Mouse (Mus musculus) G1E (cell line): ENCODE measurements around the gene Gfral. TPM values are rescaled to one million over a fixed set of nuclear protein-coding genes. Genes with fewer than 3 reads are reported as not detected.

Experiments
- ATAC-seq: 2 replicates; pipeline ENCODE4 v1.8.0; 2016; ENCODE audit warnings: mild to moderate bottlenecking; ENCODE audit not compliant: insufficient number of reproducible peaks, poor library complexity, low FRiP score, severe bottlenecking; ENCODE audit errors: extremely low read depth
- DNase-seq: peaks from one replicate; pipeline ENCODE4 v3.0.0; 2012; ENCODE audit warnings: low spot score
- H3K27me3 ChIP-seq: 2 replicates; pipeline ENCODE4 v1.6.1; 2012; ENCODE audit warnings: mild to moderate bottlenecking, low read length, inconsistent platforms; ENCODE audit not compliant: insufficient read depth
- H3K36me3 ChIP-seq: replicated peaks from 2 replicates; pipeline ENCODE3; 2012; ENCODE audit warnings: mild to moderate bottlenecking, inconsistent platforms
- H3K4me1 ChIP-seq: 2 replicates; pipeline ENCODE4 v1.6.1; 2012; ENCODE audit warnings: low read depth, low read length, inconsistent platforms, mixed read lengths; ENCODE audit not compliant: insufficient read depth
- H3K4me3 ChIP-seq: 2 replicates; pipeline ENCODE4 v1.5.1; 2012; ENCODE audit warnings: low read depth, mild to moderate bottlenecking, inconsistent platforms, low read length, moderate library complexity, mixed read lengths
- H3K9me3 ChIP-seq: replicated peaks from 2 replicates; pipeline ENCODE4 v1.6.1; 2012; ENCODE audit warnings: inconsistent platforms
- CTCF ChIP-seq: IDR thresholded peaks from 2 replicates; pipeline ENCODE4 v1.5.1; 2012; ENCODE audit warnings: low read depth, low read length, inconsistent platforms, mixed read lengths
- GATA1 ChIP-seq: IDR thresholded peaks from 2 replicates; pipeline ENCODE4 v1.6.1; 2012; ENCODE audit warnings: borderline replicate concordance, low read length, inconsistent platforms, mixed read lengths
- GATA2 ChIP-seq: IDR thresholded peaks from 2 replicates; pipeline ENCODE4 v1.6.1; 2012; ENCODE audit warnings: low read depth, low read length, inconsistent platforms, borderline replicate concordance
- POLR2AphosphoS5 ChIP-seq: IDR thresholded peaks from 2 replicates; pipeline ENCODE4 v1.6.1; 2012; ENCODE audit warnings: low read depth, low read length, inconsistent platforms; ENCODE audit not compliant: insufficient replicate concordance
- TAL1 ChIP-seq: conservative IDR thresholded peaks from 2 replicates; pipeline ENCODE4 v1.6.1; 2012; ENCODE audit warnings: low read depth, low read length, inconsistent platforms, mixed read lengths
- polyA plus RNA-seq: library from polyadenylated mRNA; stranded (reverse); fragments of >175 nt; gene quantifications from 2 replicates; pipeline ENCODE4 v1.2.3, GENCODE M21; 2012
- total RNA-seq, 2 experiments: library from RNA; stranded (forward) in 1 of 2; stranded (reverse) in 1 of 2; fragments of 200-1000 nt in 1 of 2; fragments of >200 nt in 1 of 2; fragmentation: Nextera tagmentation in 1 of 2; gene quantifications; 2 replicates each; pipeline ENCODE4 v1.2.3; 2014 to 2017

Gene Gfral
- total and polyA plus RNA-seq, 3 experiments: not detected

DNA sequence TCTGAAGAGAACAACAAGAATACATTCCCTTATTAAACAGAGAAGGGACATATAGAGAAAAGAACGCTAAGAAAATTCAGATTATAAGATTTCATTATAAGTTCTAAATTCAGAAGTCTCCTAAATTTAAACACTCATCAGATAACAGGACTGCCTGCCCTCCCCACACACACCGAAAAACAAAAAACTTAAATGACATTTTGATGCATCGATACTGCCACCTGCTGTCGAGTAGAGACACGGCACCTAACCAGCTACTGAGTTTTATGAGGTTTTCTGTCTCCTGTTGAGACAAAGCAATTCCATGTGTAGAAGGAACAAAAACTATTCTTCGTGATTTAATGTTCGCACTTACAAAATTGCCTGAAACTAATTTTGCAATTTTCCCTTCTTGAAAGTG is 23.2 kb upstream of the Gfral start:
- Histone ChIP-seq H3K36me3 (no peaks in the 10 kb centered on the region), H3K4me3 (no peak overlapping the region; the same call in 1 of the 2 replicates), H3K4me1 (peaks cover 33% of the 10 kb centered on the region), H3K27me3 (no peaks in the 10 kb centered on the region), H3K9me3 (no peaks in the 10 kb centered on the region)
- DNase-seq: no peak
- TF ChIP-seq CTCF: peak; percentile 35; the same call in 1 of the 2 replicates
- no peak for TF ChIP-seq GATA2
- ATAC-seq: 0 out of 2 replicates have a peak, but pooled peaks have one; percentile 46

DNA sequence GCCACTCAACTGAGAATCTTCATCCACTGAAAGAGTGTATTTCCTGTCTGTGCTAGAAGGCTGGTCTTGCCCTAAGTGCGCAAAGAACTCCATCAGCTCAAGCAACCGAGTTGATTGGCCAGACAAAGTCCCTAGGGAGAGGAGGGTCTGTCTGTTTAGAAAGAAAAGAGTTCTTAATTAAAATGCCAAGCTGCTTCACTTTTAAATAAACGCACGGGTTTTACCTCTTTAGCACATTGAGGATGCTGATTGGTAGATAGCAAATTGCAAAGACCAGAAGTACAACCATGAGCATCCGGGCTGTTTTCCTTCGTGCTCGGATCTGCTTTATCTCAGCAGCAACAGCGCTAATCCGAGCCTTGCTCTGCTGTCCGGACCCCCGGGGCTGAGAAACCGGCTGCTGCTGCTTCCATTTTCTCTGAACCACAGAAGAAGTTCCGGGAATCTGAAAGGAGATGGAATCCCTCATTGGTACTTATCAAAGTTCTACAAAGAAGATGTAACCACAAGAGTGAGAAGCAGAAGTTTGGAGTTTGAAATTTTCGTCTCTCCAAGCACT is 22.6 kb upstream of the Gfral start:
- peak overlapping the region; percentile 60; the same call in 1 of the 2 replicates for H3K4me3 ChIP-seq
- H3K36me3 ChIP-seq: no peaks in the 10 kb centered on the region
- DNase-seq (peak; percentile 25), ATAC-seq (peak; percentile 80)
- peaks cover 35% of the 10 kb centered on the region for H3K4me1 ChIP-seq
- no peaks in the 10 kb centered on the region for H3K27me3 ChIP-seq
- H3K9me3 ChIP-seq: no peaks in the 10 kb centered on the region
- TF ChIP-seq GATA2: no peak
- TF ChIP-seq POLR2AphosphoS5: no peak
- TF ChIP-seq TAL1: peak; percentile 38; the same call in 1 of the 2 replicates
- TF ChIP-seq GATA1: no peak
- TF ChIP-seq CTCF: no peak

DNA sequence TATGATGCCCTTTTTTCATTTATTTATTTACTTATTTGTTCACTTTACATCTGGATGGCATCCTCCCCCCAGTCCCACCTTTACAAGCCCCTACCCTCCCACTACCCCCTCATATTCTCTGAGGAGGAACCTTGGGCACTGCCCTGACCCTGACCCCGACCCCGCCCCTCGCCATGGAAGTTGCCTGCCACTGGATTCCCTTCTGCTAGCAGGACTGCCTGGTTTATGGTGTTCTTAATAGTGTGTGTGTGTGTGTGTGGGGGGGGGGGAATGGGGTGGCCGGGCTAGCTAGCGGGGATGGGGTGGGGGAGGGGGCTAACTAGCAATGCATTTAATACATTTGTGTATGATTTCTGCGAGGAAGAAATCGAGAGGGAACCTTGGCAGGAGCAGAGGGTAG is 21.4 kb upstream of the Gfral start:
- Histone ChIP-seq H3K9me3 (no peaks in the 10 kb centered on the region), H3K36me3 (no peaks in the 10 kb centered on the region), H3K27me3 (no peaks in the 10 kb centered on the region), H3K4me1 (peaks cover 40% of the 10 kb centered on the region), H3K4me3 (peak overlapping the region; percentile 4; the same call in 1 of the 2 replicates)
- no peak for DNase-seq
- ATAC-seq: no peak
- no peak for TF ChIP-seq TAL1

DNA sequence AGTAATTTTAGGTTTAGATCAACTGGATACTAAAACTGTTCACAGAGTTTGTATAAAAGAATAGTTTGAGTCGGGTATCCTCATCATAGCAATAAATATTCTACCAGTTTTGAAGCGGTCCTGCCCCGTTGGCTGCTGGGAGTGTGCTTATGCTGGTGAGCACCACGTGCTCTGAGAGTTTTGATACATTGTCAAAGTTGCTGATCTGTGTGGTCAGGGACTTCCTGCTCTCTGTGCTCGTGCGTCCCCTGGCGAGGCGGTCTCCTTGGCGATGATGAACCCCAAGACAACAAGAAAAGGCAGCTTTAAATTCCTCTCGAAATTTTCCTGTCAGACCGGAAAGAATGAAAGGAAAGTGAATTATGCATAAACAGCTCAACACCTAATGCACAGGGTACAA is 16.9 kb upstream of the Gfral start:
- H3K36me3 ChIP-seq: no peaks in the 10 kb centered on the region
- no peaks in the 10 kb centered on the region for H3K9me3 ChIP-seq
- TF ChIP-seq GATA2: no peak
- TF ChIP-seq POLR2AphosphoS5: no peak
- TF ChIP-seq GATA1: no peak
- TF ChIP-seq CTCF: no peak
- no peak for TF ChIP-seq TAL1
- H3K4me1 ChIP-seq: peaks cover 32% of the 10 kb centered on the region
- no peaks in the 10 kb centered on the region for H3K27me3 ChIP-seq
- H3K4me3 ChIP-seq: no peak overlapping the region
- DNase-seq (no peak), ATAC-seq (no peak)

DNA sequence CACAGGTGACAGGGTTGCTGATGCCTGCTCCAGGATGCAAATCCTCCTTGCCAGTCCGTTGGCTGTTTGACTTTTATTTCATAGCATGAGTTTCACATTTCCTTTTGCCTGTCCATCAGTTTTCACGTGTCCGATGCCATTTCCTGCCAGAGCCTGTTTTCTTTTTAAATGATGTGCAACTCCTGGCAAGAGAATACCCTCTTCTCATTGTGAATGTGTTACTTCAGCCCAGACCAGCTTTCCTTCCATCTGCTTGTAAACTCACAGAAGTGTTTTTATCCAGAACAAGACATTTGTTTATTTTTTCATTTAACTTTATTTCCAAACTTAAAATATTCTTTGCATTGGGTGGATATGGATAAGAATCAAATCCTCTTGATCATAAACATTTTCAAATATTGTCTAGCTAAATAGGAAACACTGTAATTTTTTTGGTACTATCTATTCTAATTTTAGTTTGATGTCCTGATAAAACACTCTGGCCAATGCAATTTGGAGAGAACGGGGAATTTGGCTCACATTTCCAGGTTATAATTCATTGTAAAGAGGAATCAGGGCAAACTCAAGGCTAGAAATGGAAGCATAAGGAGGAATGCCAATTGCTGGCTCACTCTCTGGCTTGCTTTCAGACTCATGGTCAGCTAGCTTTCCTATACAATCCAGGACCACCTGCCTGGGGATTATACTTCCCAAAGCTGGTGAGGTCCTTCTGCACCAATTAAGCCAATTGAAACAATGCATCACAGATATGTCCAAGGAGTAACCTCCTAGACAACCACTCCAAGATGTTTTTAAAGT is 3.9 kb upstream of the Gfral start:
- no peaks in the 10 kb centered on the region for H3K27me3 ChIP-seq
- peaks cover 2% of the 10 kb centered on the region for H3K4me1 ChIP-seq
- no peaks in the 10 kb centered on the region for H3K36me3 ChIP-seq
- no peak for ATAC-seq
- no peak for TF ChIP-seq TAL1
- TF ChIP-seq GATA2: no peak
- TF ChIP-seq CTCF: no peak
- no peak for DNase-seq
- no peaks in the 10 kb centered on the region for H3K9me3 ChIP-seq
- no peak overlapping the region for H3K4me3 ChIP-seq

DNA sequence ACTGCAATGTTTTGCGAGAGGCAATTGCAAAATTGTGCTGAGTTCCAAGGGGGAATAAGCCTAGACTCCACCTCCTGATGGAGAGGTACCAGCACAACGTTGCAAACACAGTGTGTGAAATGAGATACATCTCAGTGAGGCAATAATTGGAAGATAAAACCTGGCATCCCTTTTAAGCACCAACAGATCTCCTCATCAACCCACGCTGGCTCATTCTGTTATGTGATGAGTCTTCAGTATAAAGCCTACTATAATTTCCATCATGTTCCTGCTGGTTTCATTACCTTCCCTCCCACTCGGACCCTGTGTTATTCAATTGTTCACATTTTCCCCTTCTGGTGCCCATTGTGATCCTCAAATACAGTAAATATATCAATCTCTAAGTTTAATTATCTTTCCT is 1.2 kb upstream of the Gfral start:
- Histone ChIP-seq H3K27me3 (no peaks in the 10 kb centered on the region), H3K4me3 (no peak overlapping the region), H3K36me3 (no peaks in the 10 kb centered on the region), H3K9me3 (no peaks in the 10 kb centered on the region), H3K4me1 (no peaks in the 10 kb centered on the region)
- no peak for TF ChIP-seq TAL1
- no peak for TF ChIP-seq GATA1
- no peak for TF ChIP-seq POLR2AphosphoS5
- no peak for TF ChIP-seq GATA2
- TF ChIP-seq CTCF: no peak
- DNase-seq (no peak), ATAC-seq (no peak)

DNA sequence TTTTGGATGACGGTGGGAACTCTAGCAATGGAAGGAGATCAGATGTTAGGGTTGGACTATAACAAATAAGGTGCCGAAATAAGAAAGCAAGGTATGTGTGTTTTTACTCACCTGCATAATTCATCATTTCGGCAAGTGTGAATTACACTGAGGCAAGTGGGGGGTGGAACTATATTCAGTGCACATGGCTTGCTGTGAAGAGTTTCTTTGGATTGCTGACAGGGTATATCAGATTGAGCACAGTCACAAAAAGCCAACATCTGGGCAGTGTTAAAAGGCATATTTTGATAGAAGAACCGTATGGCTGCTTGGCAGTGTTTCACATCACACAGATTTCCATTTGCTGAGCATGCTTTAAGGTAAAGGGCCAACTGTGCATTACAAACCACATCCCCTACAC is 16.5 kb downstream of the Gfral start:
- ATAC-seq (no peak), DNase-seq (no peak)
- TF ChIP-seq GATA1 (no peak), GATA2 (no peak), TAL1 (no peak), POLR2AphosphoS5 (no peak)
- peaks cover 8% of the 10 kb centered on the region for H3K27me3 ChIP-seq
- H3K36me3 ChIP-seq: no peaks in the 10 kb centered on the region
- H3K4me3 ChIP-seq: no peak overlapping the region
- H3K4me1 ChIP-seq: no peaks in the 10 kb centered on the region
- H3K9me3 ChIP-seq: no peaks in the 10 kb centered on the region
